Mouse (Mus musculus) ES-Bruce4 (cell line): Measurements from ENCODE around the gene Pck1.

Experiments
- CTCF ChIP-seq: IDR thresholded peaks from one replicate; pipeline ENCODE4 v1.8.1; 2011; ENCODE audit warnings: low read depth, low read length
- EP300 ChIP-seq: IDR thresholded peaks from 2 replicates; pipeline ENCODE4 v1.6.1; 2011; ENCODE audit warnings: low read depth, low read length; ENCODE audit not compliant: insufficient read depth

- TF ChIP-seq EP300 (no peak), CTCF (no peak)
Observed at GRCm38 (mm10) chr2:173168411-173168851, 15.6 kb downstream of the Pck1 start.
